Comparison of ENCODE assay signal across 21 mouse cellular contexts in genomic region chr3:84208475-84208874, GRCm38 (mm10). TPM values are rescaled to one million over a fixed set of nuclear protein-coding genes. Genes with fewer than 3 reads are reported as not detected.
DNase-seq lines count a peak whose midpoint lies in the region; ATAC-seq lines count a peak whose summit lies in the region.
"Had no signal": no experiment of that assay in that cellular context is flagged by ENCODE, and none has a peak within 500 bp of the region (broad histone marks: within the 10 kb centered on the region; RNA-seq: fewer than 3 reads in every experiment).

No protein-coding gene starts in this region.

- ATAC-seq in hindbrain, embryonic 12.5 days (ENCODE audit: low FRiP score), result 0 out of 2 replicates have a peak, but pooled peaks have one; percentile 9
- ATAC-seq in hindbrain, embryonic 13.5 days (ENCODE audit: low FRiP score), result no peak
- 0 out of 2 replicates have a peak, but pooled peaks have one; percentile 22 for ATAC-seq in embryonic facial prominence, embryonic 12.5 days (ENCODE audit: insufficient number of reproducible peaks, insufficient read depth, low FRiP score, low TSS enrichment)
- ATAC-seq: forebrain, embryonic 15.5 days; intestine, postnatal 0 days had no signal

- H3K4me3 ChIP-seq in hindbrain, embryonic 12.5 days, result no peak overlapping the region
- no peak overlapping the region for H3K4me3 ChIP-seq in hindbrain, embryonic 13.5 days
- H3K4me3 ChIP-seq in embryonic facial prominence, embryonic 12.5 days, result no peak overlapping the region
- H3K4me3 ChIP-seq: embryonic facial prominence, embryonic 15.5 days; forebrain, embryonic 15.5 days; gastrocnemius, adult 2 months; heart, embryonic 10.5 days had no signal

- WGBS in hindbrain, embryonic 12.5 days, result 94% methylated on average over 7 of the region's 7 CpGs
- 94% methylated on average over 7 of the region's 7 CpGs for WGBS in hindbrain, embryonic 13.5 days
- 92% methylated on average over 7 of the region's 7 CpGs for WGBS in embryonic facial prominence, embryonic 12.5 days

- peaks cover 58% of the 10 kb centered on the region for H3K36me3 ChIP-seq in hindbrain, embryonic 12.5 days
- peaks cover 56% of the 10 kb centered on the region for H3K36me3 ChIP-seq in hindbrain, embryonic 13.5 days
- peaks cover 16% of the 10 kb centered on the region for H3K36me3 ChIP-seq in embryonic facial prominence, embryonic 12.5 days
- H3K36me3 ChIP-seq: heart, embryonic 10.5 days had no signal

- DNase-seq in adrenal gland, postnatal 14 days, result peak; percentile 37
- DNase-seq in adrenal gland, adult 18-20 months (ENCODE audit: low spot score in 2 of 2), result no peak
- peak; percentile 52 for DNase-seq in 3T3-L1 (ENCODE audit: low read depth, low spot score)
- no peak for DNase-seq in spleen, postnatal 10 days (ENCODE audit: low spot score in 2 of 2)
- DNase-seq: cerebellum, adult 11-12 months; cerebellum, adult 9-10 months; cerebellum, postnatal 25 days; gastrocnemius, adult 2 months; gastrocnemius, postnatal 25 days; heart, postnatal 10 days; heart, postnatal 4 days; kidney, adult 8-10 months had no signal

- no peak overlapping the region for H3K9ac ChIP-seq in hindbrain, embryonic 12.5 days
- H3K9ac ChIP-seq in hindbrain, embryonic 13.5 days, result no peak overlapping the region
- H3K9ac ChIP-seq in embryonic facial prominence, embryonic 12.5 days, result no peak overlapping the region
- H3K9ac ChIP-seq: embryonic facial prominence, embryonic 15.5 days; forebrain, embryonic 15.5 days; hindbrain, embryonic 14.5 days had no signal

- H3K27me3 ChIP-seq in hindbrain, embryonic 12.5 days, result no peaks in the 10 kb centered on the region
- no peaks in the 10 kb centered on the region for H3K27me3 ChIP-seq in hindbrain, embryonic 13.5 days
- no peaks in the 10 kb centered on the region for H3K27me3 ChIP-seq in embryonic facial prominence, embryonic 12.5 days
- H3K27me3 ChIP-seq: embryonic facial prominence, embryonic 15.5 days; forebrain, embryonic 15.5 days had no signal

- H3K27ac ChIP-seq in hindbrain, embryonic 12.5 days, result no peak overlapping the region
- no peak overlapping the region for H3K27ac ChIP-seq in hindbrain, embryonic 13.5 days
- no peak overlapping the region for H3K27ac ChIP-seq in embryonic facial prominence, embryonic 12.5 days
- H3K27ac ChIP-seq: embryonic facial prominence, embryonic 15.5 days; heart, embryonic 10.5 days had no signal

- H3K4me1 ChIP-seq in hindbrain, embryonic 12.5 days, result peaks cover 19% of the 10 kb centered on the region
- H3K4me1 ChIP-seq in hindbrain, embryonic 13.5 days (replicated peaks), result peaks cover 35% of the 10 kb centered on the region
- H3K4me1 ChIP-seq in embryonic facial prominence, embryonic 12.5 days, result no peaks in the 10 kb centered on the region
- H3K4me1 ChIP-seq: heart, embryonic 10.5 days had no signal

- H3K4me2 ChIP-seq in hindbrain, embryonic 12.5 days (replicated peaks), result no peak overlapping the region
- H3K4me2 ChIP-seq in hindbrain, embryonic 13.5 days, result no peak overlapping the region
- H3K4me2 ChIP-seq in embryonic facial prominence, embryonic 12.5 days (replicated peaks), result no peak overlapping the region
- H3K4me2 ChIP-seq: embryonic facial prominence, embryonic 15.5 days; forebrain, embryonic 15.5 days; hindbrain, embryonic 14.5 days had no signal

- no peaks in the 10 kb centered on the region for H3K9me3 ChIP-seq in hindbrain, embryonic 12.5 days (replicated peaks)
- no peaks in the 10 kb centered on the region for H3K9me3 ChIP-seq in hindbrain, embryonic 13.5 days
- no peaks in the 10 kb centered on the region for H3K9me3 ChIP-seq in embryonic facial prominence, embryonic 12.5 days
- H3K9me3 ChIP-seq: embryonic facial prominence, embryonic 15.5 days; forebrain, embryonic 15.5 days; heart, embryonic 10.5 days had no signal

RNA-seq across cellular contexts. Expression of gene Gm6525, which starts 34.6 kb away (rescaled TPM):
- total RNA-seq in adrenal gland, postnatal 14 days (2021), result 0.33 TPM in 1 of 2 replicates, not detected in the other
- total RNA-seq in adrenal gland, adult 18-20 months (2021), result under 1 TPM in 1 of 2 experiments, not detected in 1; 0.30 TPM
- 1.4 and 2.4 TPM in 2 replicates for polyA plus RNA-seq in hindbrain, embryonic 12.5 days (2016; fragmentation: Nextera tagmentation; extraction: Ambion mirVana)
- 2.9 and 3.3 TPM in 2 replicates for polyA plus RNA-seq in hindbrain, embryonic 13.5 days (2015; fragmentation: Nextera tagmentation; extraction: Ambion mirVana)
- polyA plus RNA-seq in embryonic facial prominence, embryonic 12.5 days (2016; fragmentation: Nextera tagmentation; extraction: Ambion mirVana), result 0.97 and 1.00 TPM in 2 replicates
- total RNA-seq: gastrocnemius, adult 2 months; gastrocnemius, postnatal 25 days; heart, postnatal 4 days had no signal
- polyA plus RNA-seq: cortical plate, adult 2 months had no signal

RNA-seq across cellular contexts. Expression of gene Mnd1, which starts 52.9 kb away (rescaled TPM):
- total RNA-seq in adrenal gland, postnatal 14 days (2021), result 23.0 and 27.2 TPM in 2 replicates
- total RNA-seq in adrenal gland, adult 18-20 months (2021), result 10 to 100 TPM in 1 of 2 experiments, 1 to 10 TPM in 1; 9.8 to 10.2 TPM
- 8.0 and 8.1 TPM in 2 replicates for polyA plus RNA-seq in hindbrain, embryonic 12.5 days (2016; fragmentation: Nextera tagmentation; extraction: Ambion mirVana)
- 2.6 and 2.8 TPM in 2 replicates for polyA plus RNA-seq in hindbrain, embryonic 13.5 days (2015; fragmentation: Nextera tagmentation; extraction: Ambion mirVana)
- polyA plus RNA-seq in embryonic facial prominence, embryonic 12.5 days (2016; fragmentation: Nextera tagmentation; extraction: Ambion mirVana), result 14.4 and 15.7 TPM in 2 replicates

Comparison
In these comparisons a context has a peak if more than half of its experiments do, and no peak if none do; other contexts are left out.
1. DNase-seq: peak in adrenal gland, postnatal 14 days (single experiment) and 3T3-L1 (single experiment); none in adrenal gland, adult 18-20 months (0 of 2) and spleen, postnatal 10 days (0 of 2).